Mouse (Mus musculus) embryonic facial prominence, embryonic 10.5 days (tissue): ENCODE results near the gene Csf2rb2. TPM values are rescaled to one million over a fixed set of nuclear protein-coding genes. Genes with fewer than 3 reads are reported as not detected.
A peak's percentile ranks its signal among the peaks of the same experiment; 100 is the strongest.
"Not testable (repeated sequence)": the region's sequence is repeated elsewhere in the genome, so short reads cannot be mapped to it uniquely, and the experiment has no call there.

Experiments
- DNase-seq: peaks from one replicate; pipeline ENCODE4 v3.0.0-alpha.2; 2017; ENCODE audit warnings: low spot score
- H3K27ac ChIP-seq: fragments of 300-500 bp; sonication (generic); replicated peaks from 2 replicates; pipeline ENCODE4 v1.5.1; 2016; ENCODE audit warnings: mild to moderate bottlenecking
- H3K27me3 ChIP-seq: fragments of 300-500 bp; sonication (generic); replicated peaks from 2 replicates; pipeline ENCODE4 v1.6.1; 2016; ENCODE audit warnings: low read depth, mild to moderate bottlenecking; ENCODE audit not compliant: poor library complexity, severe bottlenecking
- H3K36me3 ChIP-seq: fragments of 300-500 bp; sonication (generic); replicated peaks from 2 replicates; pipeline ENCODE4 v1.6.1; 2016; ENCODE audit warnings: mild to moderate bottlenecking, moderate library complexity
- H3K4me1 ChIP-seq: fragments of 300-500 bp; sonication (generic); 2 replicates; pipeline ENCODE4 v1.6.1; 2016
- H3K4me3 ChIP-seq: fragments of 300-500 bp; sonication (generic); 2 replicates; pipeline ENCODE4 v1.5.1; 2016; ENCODE audit warnings: mild to moderate bottlenecking, moderate library complexity
- H3K9me3 ChIP-seq: fragments of 300-500 bp; sonication (generic); 2 replicates; pipeline ENCODE4 v1.6.1; 2016; ENCODE audit warnings: mild to moderate bottlenecking
- WGBS: fragments of 180-500 bp; shearing (Covaris S2); methylation state at CpG from one replicate; pipeline ENCODE4 v1.1.7; 2016; 5-methylcytosine and 5-hydroxymethylcytosine counted together
- polyA plus RNA-seq: library from polyadenylated mRNA; unstranded; fragments of >200 nt; fragmentation: Nextera tagmentation; extraction: Ambion mirVana; gene quantifications from 2 replicates; pipeline ENCODE4 v1.2.1, GENCODE M21; 2016

Gene Csf2rb2
- polyA plus RNA-seq, result 0.48 and 0.51 TPM in 2 replicates

GRCm38 (mm10) chr15:78305341-78305933 lies at the start of gene Csf2rb2:
Gene Csf2rb2 (minus strand): TSS chr15:78305721.
- Histone ChIP-seq H3K36me3 (no peaks in the 10 kb centered on the region), H3K27me3 (no peaks in the 10 kb centered on the region), H3K4me1 (peaks cover 7% of the 10 kb centered on the region; the same call in 1 of the 2 replicates), H3K4me3 (no peak within 1 kb of the TSS), H3K9me3 (no peaks in the 10 kb centered on the region), H3K27ac (no peak within 1 kb of the TSS)
- no peak for DNase-seq
- WGBS, result 81% methylated on average over 10 of the region's 10 CpGs

- Histone ChIP-seq H3K27ac (no peak overlapping the region), H3K36me3 (no peaks in the 10 kb centered on the region), H3K4me1 (no peaks in the 10 kb centered on the region), H3K4me3 (no peak overlapping the region), H3K27me3 (no peaks in the 10 kb centered on the region), H3K9me3 (no peaks in the 10 kb centered on the region)
- peak; percentile 19 for DNase-seq
- WGBS, result 0% methylated on average over 1 of the region's 1 CpGs
Observed at GRCm38 (mm10) chr15:78354958-78355357, 49.4 kb upstream of the Csf2rb2 start.

- Histone ChIP-seq H3K27ac (no peak overlapping the region), H3K4me3 (no peak overlapping the region), H3K27me3 (no peaks in the 10 kb centered on the region), H3K9me3 (no peaks in the 10 kb centered on the region), H3K36me3 (no peaks in the 10 kb centered on the region), H3K4me1 (no peaks in the 10 kb centered on the region)
- WGBS, result 66% methylated on average over 3 of the region's 3 CpGs
- no peak for DNase-seq
Observed at GRCm38 (mm10) chr15:78351586-78352165, 46.2 kb upstream of the Csf2rb2 start.

GRCm38 (mm10) chr15:78344567-78344966 lies 39.0 kb upstream of the Csf2rb2 start:
- Histone ChIP-seq H3K4me1 (peaks cover 5% of the 10 kb centered on the region; the same call in 1 of the 2 replicates), H3K9me3 (no peaks in the 10 kb centered on the region), H3K27ac (no peak overlapping the region), H3K36me3 (no peaks in the 10 kb centered on the region), H3K4me3 (no peak overlapping the region), H3K27me3 (no peaks in the 10 kb centered on the region)
- DNase-seq, result no peak
- WGBS, result 83% methylated on average over 3 of the region's 3 CpGs

GRCm38 (mm10) chr15:78343683-78344082 lies 38.2 kb upstream of the Csf2rb2 start:
- Histone ChIP-seq H3K4me1 (peaks cover 5% of the 10 kb centered on the region; the same call in 1 of the 2 replicates), H3K36me3 (no peaks in the 10 kb centered on the region), H3K9me3 (no peaks in the 10 kb centered on the region), H3K27me3 (no peaks in the 10 kb centered on the region), H3K4me3 (no peak overlapping the region), H3K27ac (no peak overlapping the region)
- DNase-seq, result no peak
- 29% methylated on average over 1 of the region's 1 CpGs for WGBS

GRCm38 (mm10) chr15:78340919-78341318 lies 35.4 kb upstream of the Csf2rb2 start:
- H3K4me1 ChIP-seq, H3K36me3 ChIP-seq, H3K27me3 ChIP-seq, DNase-seq, H3K27ac ChIP-seq, H3K4me3 ChIP-seq, H3K9me3 ChIP-seq: not testable (repeated sequence)
- WGBS, result 71% methylated on average over 7 of the region's 7 CpGs

- not testable (repeated sequence) for H3K4me1 ChIP-seq, H3K4me3 ChIP-seq, H3K36me3 ChIP-seq, H3K27ac ChIP-seq, H3K27me3 ChIP-seq, H3K9me3 ChIP-seq
- WGBS, result 33% methylated on average over 7 of the region's 7 CpGs
- DNase-seq, result peak; percentile 60
Observed at GRCm38 (mm10) chr15:78339627-78340423, 34.3 kb upstream of the Csf2rb2 start.

- no peak for DNase-seq
- H3K27ac ChIP-seq, result no peak overlapping the region
- H3K27me3 ChIP-seq, result no peaks in the 10 kb centered on the region
- WGBS, result 94% methylated on average over 3 of the region's 3 CpGs
- no peaks in the 10 kb centered on the region for H3K4me1 ChIP-seq
- no peaks in the 10 kb centered on the region for H3K9me3 ChIP-seq
- H3K36me3 ChIP-seq, result no peaks in the 10 kb centered on the region
- no peak overlapping the region for H3K4me3 ChIP-seq
Observed at GRCm38 (mm10) chr15:78334380-78334779, 28.9 kb upstream of the Csf2rb2 start.

GRCm38 (mm10) chr15:78332981-78333380 lies 27.5 kb upstream of the Csf2rb2 start:
- WGBS, result 72% methylated on average over 6 of the region's 6 CpGs
- Histone ChIP-seq H3K36me3 (no peaks in the 10 kb centered on the region), H3K27ac (no peak overlapping the region), H3K4me1 (no peaks in the 10 kb centered on the region), H3K9me3 (no peaks in the 10 kb centered on the region), H3K4me3 (no peak overlapping the region), H3K27me3 (no peaks in the 10 kb centered on the region)
- no peak for DNase-seq

- no peaks in the 10 kb centered on the region for H3K27me3 ChIP-seq
- WGBS, result 77% methylated on average over 5 of the region's 5 CpGs
- no peak overlapping the region for H3K27ac ChIP-seq
- no peak for DNase-seq
- H3K36me3 ChIP-seq, result no peaks in the 10 kb centered on the region
- no peaks in the 10 kb centered on the region for H3K4me1 ChIP-seq
- H3K9me3 ChIP-seq, result no peaks in the 10 kb centered on the region
- H3K4me3 ChIP-seq, result no peak overlapping the region
Observed at GRCm38 (mm10) chr15:78331523-78332340, 26.2 kb upstream of the Csf2rb2 start.

GRCm38 (mm10) chr15:78330706-78331105 lies 25.2 kb upstream of the Csf2rb2 start:
- 83% methylated on average over 4 of the region's 4 CpGs for WGBS
- Histone ChIP-seq H3K36me3 (no peaks in the 10 kb centered on the region), H3K27me3 (no peaks in the 10 kb centered on the region), H3K27ac (no peak overlapping the region), H3K4me1 (no peaks in the 10 kb centered on the region), H3K9me3 (no peaks in the 10 kb centered on the region), H3K4me3 (no peak overlapping the region)
- no peak for DNase-seq

- not testable (repeated sequence) for H3K27ac ChIP-seq, H3K4me1 ChIP-seq, H3K4me3 ChIP-seq, H3K36me3 ChIP-seq, H3K27me3 ChIP-seq, H3K9me3 ChIP-seq, DNase-seq
- 82% methylated on average over 6 of the region's 6 CpGs for WGBS
Observed at GRCm38 (mm10) chr15:78329972-78330371, 24.5 kb upstream of the Csf2rb2 start.
